Mouse (Mus musculus) T-helper 2 cell (primary cell): ENCODE measurements at regions not wholly inside any gene's neighbourhood (a gene's known extent, or its start where the extent isn't known, plus 50 kb on each side); places are given as distances from the start of the nearest gene placed in this dataset.

ENCODE experiments used
- in situ Hi-C: fragments of 300-600 bp; cut with MboI, MseI; formaldehyde crosslinking; loops from one replicate; pipeline ENCODE4 v1.15.1; 2025; ENCODE audit warnings: high pct_unique_total_duplicates

DNA sequence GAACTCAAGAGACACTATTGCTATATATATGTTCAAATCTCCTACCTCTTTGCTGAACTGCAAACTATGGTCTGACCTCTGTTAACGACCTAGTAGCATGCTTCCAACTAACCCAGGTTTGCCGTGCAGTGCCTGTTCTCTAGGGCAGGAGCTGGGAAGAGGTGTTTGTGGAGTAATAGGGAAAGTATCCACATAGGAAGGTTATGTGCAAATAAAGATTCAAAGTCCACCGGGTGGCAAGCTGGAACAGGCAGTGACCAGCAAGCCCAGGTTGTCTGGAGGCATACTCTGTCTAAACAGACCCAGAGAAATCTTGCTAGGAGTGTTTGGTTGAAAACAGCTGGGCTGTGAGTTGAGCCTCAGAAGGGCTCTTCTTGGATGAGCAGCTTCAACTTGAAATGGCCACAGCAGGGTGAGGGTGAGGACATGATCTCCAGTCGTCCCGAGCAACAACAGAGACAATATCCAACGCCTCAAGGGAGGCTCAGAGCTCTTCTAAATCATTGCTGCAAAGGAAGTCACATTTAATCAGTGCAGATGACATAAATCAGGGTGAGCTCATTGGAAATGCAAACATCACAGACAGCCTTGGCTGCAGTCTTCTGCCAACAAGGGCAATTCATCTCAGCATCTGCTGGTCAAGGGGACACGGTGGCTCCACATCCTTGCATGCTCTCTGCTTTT, 846.7 kb downstream of the Synb start:
- in situ Hi-C loops: no loop called here

DNA sequence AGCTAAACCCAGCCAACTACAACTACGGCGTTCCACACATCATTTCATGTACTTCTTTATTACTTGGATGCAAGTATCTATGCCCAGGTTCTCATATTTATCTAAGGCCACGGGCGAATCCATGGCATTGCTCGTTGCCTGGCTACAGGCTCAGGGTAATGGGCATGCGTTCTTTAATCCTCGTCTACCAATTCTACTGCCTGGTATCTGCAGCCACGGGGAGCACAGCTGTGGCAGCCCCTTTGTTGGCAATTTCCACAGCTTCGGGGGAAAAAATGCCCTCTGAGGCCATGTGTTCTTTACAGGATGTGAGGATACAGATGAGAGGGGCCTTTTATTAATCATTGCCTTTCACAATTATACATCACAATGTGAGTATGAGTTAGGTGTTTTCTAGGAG, 860.8 kb downstream of the Synb start:
- in situ Hi-C loops: no loop called here

DNA sequence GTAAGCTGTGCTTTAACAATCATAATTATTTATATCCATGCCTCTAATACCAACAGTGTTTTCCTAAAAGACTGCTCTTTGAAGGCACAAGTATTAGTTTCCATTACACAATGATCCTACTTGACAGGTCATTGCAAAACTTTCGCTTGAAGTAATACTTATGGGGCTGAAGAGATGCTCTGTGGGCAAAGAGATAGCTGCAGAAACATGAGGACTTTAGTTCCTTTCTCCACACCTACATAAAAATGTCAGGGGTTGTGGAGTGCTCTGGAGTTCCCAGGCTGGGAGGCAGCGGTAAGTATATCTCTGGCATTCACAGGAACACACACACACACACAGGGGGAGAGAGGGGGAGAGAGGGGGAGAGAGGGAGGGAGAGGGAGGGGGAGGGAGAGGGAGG, 862.0 kb downstream of the Synb start:
- in situ Hi-C loops: no loop called here

DNA sequence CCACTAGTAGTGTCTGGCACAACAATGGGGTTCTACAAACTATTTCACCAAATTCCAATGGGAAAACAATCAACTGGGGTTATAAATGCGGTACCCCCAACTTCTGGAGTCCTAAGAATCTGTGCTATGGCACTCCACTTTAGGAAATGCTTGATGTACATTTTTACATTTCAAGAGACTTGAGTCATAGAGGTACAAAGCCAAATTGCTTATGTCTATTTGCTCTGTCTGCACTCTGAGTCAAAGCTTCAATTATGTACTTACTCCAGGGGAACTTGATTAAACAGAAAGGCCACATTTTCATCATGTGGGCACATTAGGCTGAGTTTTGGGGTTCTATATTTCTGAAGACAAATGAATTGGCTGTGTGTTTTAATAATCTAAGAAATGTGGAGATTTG, 866.9 kb downstream of the Synb start:
- in situ Hi-C loops: no loop called here

DNA sequence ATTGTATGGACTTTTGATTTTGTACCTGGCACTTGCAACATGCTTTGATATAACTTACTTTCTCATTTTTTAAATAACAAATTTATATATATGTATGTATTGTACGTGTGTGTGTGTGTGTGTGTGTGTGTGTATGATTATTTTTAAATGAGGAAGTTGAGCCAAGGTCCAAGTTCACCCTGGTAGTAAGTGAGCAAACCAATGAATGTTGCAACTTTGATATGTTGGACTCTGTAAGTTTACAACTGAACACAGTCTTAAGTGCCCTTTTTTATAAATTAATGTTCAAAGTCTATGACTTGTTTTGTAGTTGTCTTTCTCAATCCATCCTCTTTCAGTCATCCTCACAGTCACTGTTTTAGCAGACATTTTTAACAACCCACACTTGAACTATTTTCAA, 901.7 kb downstream of the Synb start:
- in situ Hi-C loops: no loop called here

DNA sequence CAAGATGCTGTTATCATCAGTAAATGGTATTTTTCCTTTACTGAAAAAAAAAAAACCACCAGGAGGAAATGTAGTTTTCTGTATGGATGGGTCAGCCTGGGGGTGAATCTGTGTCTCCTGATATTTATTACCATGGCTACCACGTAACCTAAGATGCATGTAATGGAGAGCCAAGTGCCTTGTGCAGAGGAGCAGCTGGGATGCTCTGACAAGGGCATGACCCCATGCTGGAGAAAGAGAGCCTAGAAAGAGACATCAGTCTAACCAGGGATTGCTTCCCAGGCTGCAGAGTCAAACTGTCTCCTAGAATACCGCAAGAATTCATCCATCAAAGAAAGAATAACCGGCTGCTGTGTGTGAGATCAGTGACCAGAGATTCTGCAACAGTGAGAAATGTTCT, 902.2 kb downstream of the Synb start:
- in situ Hi-C loops: no loop called here

DNA sequence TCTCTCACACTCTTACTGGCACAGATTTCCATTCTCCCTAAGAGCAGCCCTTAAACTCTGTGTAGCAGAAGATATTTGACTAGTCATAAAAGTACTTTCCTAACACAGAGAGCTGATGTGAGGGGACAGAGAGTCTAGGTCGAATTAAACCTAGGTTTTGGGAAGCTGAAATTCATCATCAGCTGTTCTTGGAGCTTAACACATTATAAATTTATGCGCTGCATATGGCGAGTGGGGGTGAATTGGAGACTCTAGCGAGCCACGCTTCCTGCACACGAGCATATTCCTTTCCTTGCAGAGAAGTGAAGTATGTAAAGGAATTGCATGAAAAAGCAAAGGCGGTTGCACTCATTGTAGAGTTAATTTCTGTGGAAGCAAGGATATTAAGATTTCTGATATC, 912.4 kb downstream of the Synb start:
- in situ Hi-C loops: no loop called here

DNA sequence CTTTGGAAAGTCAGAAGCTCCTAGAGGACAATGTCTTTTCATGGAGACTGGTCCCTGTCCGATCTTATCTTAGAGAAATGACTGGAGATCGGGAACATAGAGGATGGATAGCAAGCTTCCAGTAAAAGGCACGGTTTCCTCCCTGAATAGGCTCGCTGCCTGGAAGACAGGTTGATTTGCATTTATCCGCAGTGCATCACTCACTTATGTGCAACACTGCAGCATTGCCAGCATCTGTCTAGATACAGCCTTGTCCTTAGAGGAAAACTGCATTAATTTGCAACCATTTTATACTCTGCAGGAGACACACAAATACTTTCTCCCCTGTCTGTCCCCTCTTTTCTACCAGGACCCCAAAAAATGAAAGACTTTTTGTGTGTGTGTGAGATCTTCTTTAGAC, 926.4 kb downstream of the Synb start:
- in situ Hi-C loops: no loop called here

DNA sequence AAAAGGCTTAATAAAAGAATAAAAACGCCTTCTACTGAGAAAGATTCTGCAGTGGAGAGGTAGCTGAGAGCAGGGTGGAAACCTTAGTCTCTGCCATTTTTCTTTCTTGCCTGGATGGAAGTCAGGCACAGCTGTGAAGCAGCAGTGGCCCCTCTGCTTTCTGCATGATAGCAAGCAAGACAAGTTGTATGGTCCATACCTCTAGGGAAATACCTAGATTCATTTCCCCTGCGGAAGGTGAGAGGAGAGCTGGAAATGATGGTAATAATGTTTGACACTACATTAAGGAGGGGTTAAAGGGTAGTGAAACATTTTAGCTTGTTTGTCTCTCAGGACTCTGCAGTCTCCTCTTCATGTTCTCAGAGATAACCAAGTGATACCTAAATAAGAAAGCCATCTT, 930.2 kb downstream of the Synb start:
- in situ Hi-C loops: no loop called here

DNA sequence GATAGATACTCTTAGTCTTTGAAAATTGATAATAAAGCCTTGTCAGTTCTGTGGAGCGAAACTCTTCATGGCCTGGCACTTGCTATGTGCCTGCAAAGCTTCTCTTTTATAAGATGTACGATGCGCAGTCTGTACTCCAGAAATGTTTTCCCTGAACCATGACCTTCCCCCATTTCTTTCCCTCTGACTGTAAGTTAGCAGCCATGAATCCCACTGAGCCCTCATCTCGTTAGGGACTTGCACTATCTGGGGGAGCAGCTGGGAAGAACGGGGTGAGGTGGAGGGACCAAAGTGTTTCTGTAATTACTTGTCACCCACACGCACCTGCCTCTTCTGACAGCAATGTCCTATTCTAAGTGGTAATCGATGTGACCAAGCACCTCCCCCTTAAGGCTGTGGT, 932.1 kb downstream of the Synb start:
- in situ Hi-C loops: no loop called here

DNA sequence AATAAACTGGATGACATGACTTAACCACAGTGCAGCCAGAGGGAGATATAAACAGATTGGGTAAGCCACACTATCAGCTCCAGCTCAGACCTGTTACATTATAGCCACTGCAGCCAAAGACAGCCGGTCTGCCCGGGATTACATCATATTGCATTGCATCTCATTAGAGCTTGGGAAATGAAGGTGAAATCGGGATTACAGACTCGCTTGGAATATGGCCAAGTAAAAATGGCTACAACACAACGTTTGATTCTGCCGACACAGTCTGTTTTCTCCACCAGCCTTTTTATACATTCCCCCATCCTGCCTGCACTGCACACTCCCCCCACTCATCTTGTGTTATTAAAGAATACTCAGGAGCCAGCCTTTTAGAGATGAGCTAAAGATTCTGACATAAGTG, 932.6 kb downstream of the Synb start:
- in situ Hi-C loops: no loop called here

DNA sequence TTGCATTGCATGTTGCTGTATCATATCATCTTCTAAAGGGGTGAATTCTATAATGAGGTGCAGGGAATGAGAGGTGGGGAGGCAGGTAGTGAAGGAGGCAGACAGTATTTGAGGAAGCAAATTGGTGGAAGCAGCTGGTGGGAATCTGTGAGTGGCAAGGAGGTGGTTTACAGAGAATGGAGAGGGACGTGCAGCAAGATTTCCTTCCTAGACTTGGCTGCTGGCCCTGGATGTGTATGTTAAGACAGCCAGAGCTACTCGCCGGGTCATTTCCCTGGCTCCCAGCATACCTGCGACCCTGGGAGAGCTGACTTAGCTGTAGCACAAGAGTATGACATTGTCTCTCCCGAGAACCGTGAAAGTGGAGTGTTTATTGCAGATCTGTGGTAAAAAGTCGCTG, 937.7 kb downstream of the Synb start:
- in situ Hi-C loops: no loop called here

DNA sequence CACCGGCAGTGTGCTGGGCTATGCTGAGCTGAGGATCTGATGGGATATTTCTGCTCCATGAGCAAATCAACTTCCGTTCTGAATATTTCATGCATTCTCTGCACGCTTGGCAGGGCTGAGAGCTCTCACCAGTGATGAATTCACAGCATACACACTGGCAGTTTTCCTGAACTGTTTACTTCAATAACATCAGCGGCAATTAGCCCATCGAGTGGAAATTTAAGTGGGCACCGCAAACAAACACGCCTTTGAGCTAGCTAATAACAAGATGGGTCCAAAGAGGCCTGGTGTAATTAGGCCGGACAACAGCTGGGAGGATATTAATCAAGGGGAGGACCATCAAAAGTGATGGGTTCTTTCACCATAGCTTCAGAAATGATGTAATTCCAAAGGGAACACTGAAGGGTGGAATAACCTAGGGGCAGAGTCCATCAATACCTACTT, 938.6 kb downstream of the Synb start:
- in situ Hi-C loops: no loop called here

DNA sequence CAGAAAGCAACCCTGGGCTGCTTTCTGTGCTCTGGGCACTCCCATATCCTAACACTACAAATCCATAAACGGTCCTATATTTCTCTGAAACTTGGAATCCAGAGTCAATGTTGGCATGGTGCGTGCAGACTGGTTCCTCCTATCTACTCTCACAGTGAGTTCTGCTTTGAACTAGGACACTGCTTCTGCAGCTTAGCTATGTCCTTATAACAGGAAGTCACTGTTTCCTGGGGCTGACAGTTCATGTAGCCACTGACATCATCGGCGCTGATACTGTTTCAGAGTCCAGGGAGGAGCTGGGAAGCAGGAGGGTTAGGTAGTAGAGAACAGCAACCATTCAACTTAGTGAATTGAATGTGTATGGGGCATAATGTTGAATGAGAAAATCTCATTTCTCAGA, 948.6 kb downstream of the Synb start:
- in situ Hi-C loops: no loop called here

DNA sequence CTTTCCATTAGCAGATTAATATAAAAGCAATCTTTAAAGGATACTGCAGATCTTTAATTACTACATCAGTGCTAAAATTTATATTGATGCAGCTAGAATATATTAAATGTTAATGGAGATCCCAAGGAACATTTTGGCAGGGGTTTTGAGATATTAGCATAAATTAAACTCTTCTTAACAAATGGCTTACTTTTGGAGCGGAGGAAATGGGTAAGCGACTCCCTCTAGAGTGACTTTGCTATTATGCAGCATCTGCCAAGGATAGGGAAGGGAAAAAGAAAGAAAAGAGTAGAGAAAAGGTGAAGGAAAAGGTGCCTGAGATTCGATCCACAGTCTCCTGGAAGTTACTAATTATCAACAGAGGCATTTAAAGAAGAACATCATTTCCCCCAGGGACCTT, 949.4 kb downstream of the Synb start:
- in situ Hi-C loops: no loop called here

DNA sequence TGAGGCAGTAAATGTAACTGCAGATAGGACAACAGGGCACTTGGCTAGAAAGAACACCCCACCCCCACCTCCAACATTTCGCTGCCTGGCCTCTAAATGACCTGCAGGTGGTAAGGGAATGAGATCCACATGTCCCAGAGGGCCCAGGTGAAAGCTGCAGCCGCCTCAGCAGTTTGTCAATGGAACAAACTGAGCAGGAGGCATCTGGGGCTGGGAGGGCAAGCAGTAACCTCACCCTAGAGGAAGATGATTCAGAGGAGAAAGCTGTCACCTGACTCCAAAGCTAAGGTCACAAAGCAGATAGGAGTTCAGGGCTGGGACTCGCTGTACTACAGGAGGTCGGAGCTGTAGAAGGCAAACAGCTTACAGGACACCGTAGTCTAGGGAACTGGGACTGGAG, 955.7 kb downstream of the Synb start:
- in situ Hi-C loops: no loop called here

DNA sequence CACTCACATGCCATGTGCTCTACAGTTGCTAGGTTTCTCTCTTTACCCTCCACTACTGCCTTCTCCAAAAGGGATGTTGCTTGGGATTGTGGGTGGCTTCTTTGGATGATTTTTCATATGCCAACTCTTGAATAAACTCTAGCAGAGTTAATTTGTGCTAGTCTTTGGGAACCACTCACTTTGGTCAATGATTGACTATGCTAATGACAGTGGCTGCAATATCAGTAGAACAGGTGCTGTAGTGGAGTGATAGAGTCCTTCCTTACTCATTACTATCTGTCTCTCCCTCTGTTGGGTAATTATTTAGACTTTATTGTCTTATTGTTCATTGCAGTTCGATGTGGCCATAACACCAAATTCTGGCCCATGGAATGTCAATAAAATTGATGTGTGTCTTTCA, 969.0 kb downstream of the Synb start:
- in situ Hi-C loops: no loop called here

DNA sequence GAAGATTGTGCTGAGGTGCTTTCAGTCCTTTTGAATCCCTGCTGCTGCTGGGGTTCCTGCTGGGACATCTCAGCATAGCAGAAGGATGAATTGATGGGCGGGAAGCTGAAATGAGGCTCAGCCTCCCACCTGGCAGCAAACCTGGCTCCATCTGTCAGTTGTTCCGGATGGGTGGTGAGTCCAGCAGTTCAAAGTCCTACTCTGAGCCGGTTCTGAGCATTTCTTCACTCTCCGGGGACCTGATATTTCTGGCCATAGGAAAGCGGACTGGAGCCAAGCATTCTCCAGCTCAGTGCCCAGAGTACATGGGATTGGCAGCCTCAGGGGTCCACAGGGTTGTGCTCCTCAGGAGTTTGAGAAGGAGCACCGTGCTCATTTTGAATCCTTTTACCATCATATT, 971.1 kb downstream of the Synb start:
- in situ Hi-C loops: no loop called here

DNA sequence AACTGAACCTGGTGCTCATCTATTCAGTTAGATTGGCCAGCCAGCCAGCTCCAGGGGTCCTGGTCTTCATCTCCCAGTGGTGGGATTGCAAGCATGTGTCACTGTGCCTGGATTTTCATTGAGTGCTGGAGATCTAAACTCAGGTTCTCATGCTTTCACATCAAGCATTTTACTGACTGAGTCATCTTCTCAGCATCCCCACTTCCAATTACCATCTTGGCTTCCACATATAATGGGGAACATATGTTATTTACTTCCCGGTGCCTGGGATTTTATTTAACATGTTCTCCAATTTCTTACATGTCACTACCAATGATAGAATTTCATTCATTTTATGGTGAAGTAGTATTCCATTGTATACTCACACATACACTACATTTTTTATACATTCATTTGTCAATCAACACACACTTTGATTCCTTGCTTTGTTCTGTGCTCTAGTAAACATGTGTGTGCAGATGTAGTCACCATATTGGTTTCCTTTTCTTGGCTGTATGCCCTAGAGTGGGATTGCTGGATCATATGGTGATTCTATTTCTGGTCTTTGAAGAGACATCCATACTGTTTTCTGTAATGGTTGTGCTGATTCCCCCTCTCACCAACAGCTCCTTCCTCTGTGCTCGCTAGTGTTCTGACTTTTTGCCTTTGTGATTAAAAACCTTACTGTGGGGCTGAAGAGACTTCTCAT, 986.0 kb downstream of the Synb start:
- in situ Hi-C loops: no loop called here

DNA sequence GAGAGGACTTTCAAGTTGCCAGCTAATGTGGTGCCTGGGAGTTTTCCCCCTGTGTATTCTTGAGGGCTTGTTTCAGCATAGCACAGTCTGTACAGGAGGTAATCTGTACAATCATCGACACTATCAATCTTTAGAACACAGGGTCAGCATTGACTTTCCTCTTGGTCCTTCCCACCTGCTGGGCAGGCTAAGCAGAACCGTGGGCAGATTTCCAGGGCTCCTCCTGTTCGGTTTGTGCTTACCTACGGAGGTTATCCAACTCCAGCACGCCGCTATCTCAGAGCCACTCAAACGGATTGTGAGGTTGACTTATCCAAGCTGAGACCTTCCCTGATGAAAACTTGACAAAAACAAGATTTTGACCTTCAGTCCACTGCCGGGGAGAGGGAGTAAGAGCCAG, 988.9 kb downstream of the Synb start:
- in situ Hi-C loops: no loop called here

DNA sequence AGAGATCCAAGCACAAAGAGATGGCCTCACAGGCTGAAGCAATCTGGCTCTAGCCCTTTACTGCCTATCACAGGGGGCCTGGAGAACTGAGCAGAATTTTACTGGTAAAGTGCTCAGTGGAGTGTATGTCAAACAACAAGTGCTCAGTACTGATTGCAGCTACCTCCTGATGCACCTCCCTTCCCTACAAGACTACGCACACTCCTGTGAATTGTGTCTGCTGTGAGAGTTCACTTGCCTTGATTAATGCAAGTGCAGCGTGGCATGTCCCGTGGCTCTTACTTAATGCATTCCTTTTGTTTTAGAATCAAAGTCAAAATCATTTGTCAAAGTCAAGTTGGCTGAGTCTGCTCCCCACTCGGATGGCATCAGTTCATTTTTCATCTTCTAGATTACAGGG, 992.4 kb downstream of the Synb start:
- in situ Hi-C loops: no loop called here

DNA sequence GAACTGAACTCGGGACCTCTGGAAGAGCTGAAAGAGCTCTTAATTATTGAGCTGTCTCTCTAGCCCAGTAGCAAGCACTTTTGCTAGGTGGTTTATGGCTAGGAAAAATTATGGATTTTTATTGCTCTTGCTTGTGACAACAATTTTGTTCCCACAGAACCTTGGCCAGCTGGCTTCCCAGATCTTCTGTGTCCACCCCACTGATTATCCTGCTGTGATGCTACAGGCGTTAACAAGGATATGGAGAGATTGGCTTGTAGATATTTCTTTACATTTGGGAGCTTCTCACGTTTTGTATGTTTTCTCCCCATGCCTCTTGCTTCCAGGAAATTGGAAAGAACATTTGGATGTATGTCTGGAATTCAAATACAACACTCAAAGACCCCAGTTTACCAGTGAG, 1008.6 kb downstream of the Synb start:
- in situ Hi-C loops: no loop called here

DNA sequence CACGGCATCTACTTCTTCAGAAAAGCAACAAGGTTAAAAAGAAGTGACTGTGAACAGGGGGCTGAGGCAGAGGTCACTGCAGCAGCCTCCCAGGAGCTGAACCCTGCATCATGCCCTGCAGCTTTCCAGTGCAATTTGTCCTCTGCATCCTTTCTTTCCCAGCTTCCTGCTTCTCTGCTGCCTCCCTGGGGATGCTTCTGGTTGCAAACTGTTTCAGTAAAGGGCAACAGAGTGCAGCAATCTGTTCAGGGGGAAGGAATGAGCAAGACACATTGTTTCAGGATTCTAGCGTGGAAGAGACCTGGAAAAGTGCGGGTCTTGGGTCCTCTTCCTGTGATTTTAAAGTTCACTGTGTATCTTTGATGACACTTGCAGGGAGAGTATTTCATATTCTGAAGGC, 1032.7 kb downstream of the Synb start:
- in situ Hi-C loops: no loop called here

DNA sequence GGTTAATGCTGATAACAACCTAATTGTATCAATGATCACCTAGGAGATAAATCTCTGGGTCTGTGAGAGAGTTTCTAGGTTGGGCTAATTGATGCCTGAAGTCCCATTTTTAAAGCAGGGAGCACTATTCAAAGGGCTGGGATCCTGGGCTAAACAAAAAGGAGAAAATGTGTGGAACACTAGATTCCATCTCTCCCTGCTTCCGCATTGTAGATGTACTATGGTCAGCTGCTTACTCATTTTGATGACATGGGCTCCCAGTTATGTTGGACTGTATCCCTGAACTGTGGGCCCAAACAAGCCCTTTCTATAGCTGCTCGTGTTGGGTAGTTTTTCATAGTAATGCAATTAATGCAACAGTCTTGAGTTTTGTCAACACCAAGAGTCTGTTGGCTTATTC, 1047.1 kb downstream of the Synb start:
- in situ Hi-C loops: no loop called here
